Mouse (Mus musculus): ENCODE measurements around the gene Dync2h1. TPM values are rescaled to one million over a fixed set of nuclear protein-coding genes. Genes with fewer than 3 reads are reported as not detected.

The Dync2h1 gene
- total RNA-seq, 2 experiments from 2014 or later = 2.1 to 3.1 TPM

Other genes with a start within 250 kb of the Dync2h1 start
- 20.3 and 20.9 TPM in 2 replicates for gene Dcun1d5, start 74 bp upstream of the Dync2h1 start, total RNA-seq (2015; ENCODE audit: low replicate concordance)
- gene Dcun1d5, start 74 bp upstream of the Dync2h1 start, total RNA-seq (2017; ENCODE audit: low replicate concordance) = 28.1 and 39.7 TPM in 2 replicates
- 0.84 TPM in 1 of 2 replicates, not detected in the other for gene Mmp13, start 88.1 kb upstream of the Dync2h1 start, total RNA-seq (2015; ENCODE audit: low replicate concordance)
- gene Mmp13, start 88.1 kb upstream of the Dync2h1 start, total RNA-seq (2017; ENCODE audit: low replicate concordance) = 0.28 and 1.2 TPM in 2 replicates
- gene Mmp12, start 159.9 kb upstream of the Dync2h1 start, total RNA-seq (2015; ENCODE audit: low replicate concordance) = not detected in 2 replicates
- gene Mmp12, start 159.9 kb upstream of the Dync2h1 start, total RNA-seq (2017; ENCODE audit: low replicate concordance) = not detected in 2 replicates
- gene Mmp1b, start 203.6 kb upstream of the Dync2h1 start, total RNA-seq (2015; ENCODE audit: low replicate concordance) = not detected in 2 replicates
- not detected in 2 replicates for gene Mmp1b, start 203.6 kb upstream of the Dync2h1 start, total RNA-seq (2017; ENCODE audit: low replicate concordance)